ENCODE assay signal across 14 mouse cellular contexts in the genomic region with DNA sequence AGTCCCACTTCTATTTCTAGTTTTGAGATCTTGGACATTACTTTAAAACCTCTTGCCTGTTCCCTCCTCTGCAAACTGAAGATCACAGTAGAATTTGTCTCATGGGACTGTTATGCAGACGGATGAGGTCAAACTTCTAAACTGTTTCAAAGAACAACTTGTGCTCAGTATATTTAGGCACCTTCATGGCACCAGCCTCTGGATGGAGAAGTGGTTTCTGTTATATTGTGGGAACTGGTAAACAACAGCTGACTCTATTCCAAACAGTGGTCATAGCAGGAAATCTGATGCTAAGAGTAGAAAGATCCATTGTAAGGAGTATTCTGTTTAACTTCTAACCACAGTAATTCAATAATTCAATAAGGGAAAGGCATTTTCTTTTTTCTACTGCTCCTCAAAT.
"Had no signal": no experiment of that assay in that cellular context is flagged by ENCODE, and none has a peak within 500 bp of the region (broad histone marks: within the 10 kb centered on the region; RNA-seq: fewer than 3 reads in every experiment).

No protein-coding gene starts in this region.

- H3K4me2 ChIP-seq: limb, embryonic 13.5 days; midbrain, embryonic 11.5 days; midbrain, embryonic 15.5 days; neural tube, embryonic 12.5 days had no signal

- H3K4me1 ChIP-seq: limb, embryonic 13.5 days; midbrain, embryonic 15.5 days; neural tube, embryonic 12.5 days had no signal

- H3K9ac ChIP-seq: limb, embryonic 13.5 days; liver, embryonic 14.5 days; midbrain, embryonic 15.5 days; neural tube, embryonic 12.5 days had no signal

- H3K27ac ChIP-seq: layer of hippocampus, adult 2 months; limb, embryonic 13.5 days; liver, embryonic 14.5 days; macrophage; midbrain, embryonic 15.5 days; neural tube, embryonic 12.5 days had no signal

- H3K9me3 ChIP-seq: limb, embryonic 13.5 days; megakaryocyte, embryonic 14.5 days; midbrain, embryonic 15.5 days; neural tube, embryonic 12.5 days had no signal

- H3K27me3 ChIP-seq: limb, embryonic 13.5 days; megakaryocyte, embryonic 14.5 days; midbrain, embryonic 15.5 days; neural tube, embryonic 12.5 days had no signal

- H3K4me3 ChIP-seq: layer of hippocampus, adult 2 months; limb, embryonic 13.5 days; megakaryocyte, embryonic 14.5 days; midbrain, embryonic 15.5 days; neural tube, embryonic 12.5 days had no signal

- ATAC-seq: midbrain, embryonic 15.5 days had no signal

- DNase-seq: kidney, postnatal 10 days; kidney, postnatal 4 days; left cerebral cortex, postnatal 4 days; spleen, adult 18-20 months; thymus, adult 18-20 months; thymus, postnatal 14 days had no signal
